Mouse (Mus musculus) olfactory bulb, adult 2 months (tissue): ENCODE measurements around the gene Mbl2.

Source experiments
- CTCF ChIP-seq: fragments of 200-500 bp; IDR thresholded peaks from 2 replicates; pipeline ENCODE4 v1.5.1; 2012; ENCODE audit warnings: low read depth, mild to moderate bottlenecking, low read length, moderate library complexity; ENCODE audit not compliant: insufficient read depth
- POLR2A ChIP-seq: fragments of 200-500 bp; IDR thresholded peaks from 2 replicates; pipeline ENCODE4 v1.6.1; 2012; ENCODE audit warnings: mild to moderate bottlenecking, low read depth, low read length, moderate library complexity; ENCODE audit not compliant: insufficient read depth

DNA sequence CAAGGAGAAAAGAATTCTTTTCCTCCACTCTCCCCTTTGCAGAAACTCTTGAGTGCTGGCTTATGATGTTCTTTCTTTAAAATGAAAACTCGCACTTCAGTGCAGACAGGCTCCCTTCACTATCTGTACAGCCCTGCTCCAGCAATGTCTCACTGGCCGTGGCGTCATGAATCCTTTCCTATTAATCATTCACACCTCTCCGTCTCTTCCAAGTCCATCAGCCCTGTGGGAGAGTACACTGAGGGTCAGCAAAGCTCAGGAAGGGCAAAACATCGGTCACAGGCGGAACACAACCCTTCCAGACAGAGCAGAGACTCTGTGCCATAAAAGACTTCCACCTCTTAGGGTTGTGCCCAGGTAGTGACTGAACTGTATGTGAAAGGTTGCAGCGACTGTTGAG is 30.6 kb upstream of the Mbl2 start:
- no peak for TF ChIP-seq CTCF
- TF ChIP-seq POLR2A, result no peak
